Mouse (Mus musculus) cerebellum, adult (tissue): ENCODE data around the gene Mrpl43.
A peak's percentile ranks its signal among the peaks of the same experiment; 100 is the strongest.

Experiments
- ATAC-seq: cut with Nextera tagmentation; 2 replicates; pipeline ENCODE4 v1.9.2; 2017; ENCODE audit warnings: mild to moderate bottlenecking, moderate library complexity, mixed read lengths; ENCODE audit not compliant: insufficient number of reproducible peaks, low FRiP score, low TSS enrichment

The Mrpl43 gene

DNA sequence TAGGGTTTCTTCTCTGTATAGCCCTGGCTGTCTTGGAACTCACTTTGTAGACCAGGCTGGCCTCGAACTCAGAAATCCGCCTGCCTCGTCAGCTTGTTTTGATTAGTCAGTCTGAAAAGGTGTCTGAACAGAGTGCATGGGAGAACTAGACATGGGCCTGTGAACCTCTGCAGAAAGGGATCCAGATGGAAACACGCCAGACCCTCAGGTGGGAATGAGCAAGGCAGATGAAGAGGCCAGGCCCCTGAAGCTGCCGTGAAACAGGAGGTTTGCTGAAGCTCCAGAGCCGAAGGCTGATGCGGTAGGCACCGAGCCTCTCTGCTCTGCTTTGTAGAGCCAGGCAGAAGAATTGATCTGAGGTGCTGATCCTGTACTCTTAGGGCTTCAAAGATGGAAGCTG, 6.0 kb upstream of the Mrpl43 start:
- no peak for ATAC-seq

- no peak for ATAC-seq
These were observed 4.4 kb upstream of the Mrpl43 start for GRCm38 (mm10) chr19:45010646-45011045.

DNA sequence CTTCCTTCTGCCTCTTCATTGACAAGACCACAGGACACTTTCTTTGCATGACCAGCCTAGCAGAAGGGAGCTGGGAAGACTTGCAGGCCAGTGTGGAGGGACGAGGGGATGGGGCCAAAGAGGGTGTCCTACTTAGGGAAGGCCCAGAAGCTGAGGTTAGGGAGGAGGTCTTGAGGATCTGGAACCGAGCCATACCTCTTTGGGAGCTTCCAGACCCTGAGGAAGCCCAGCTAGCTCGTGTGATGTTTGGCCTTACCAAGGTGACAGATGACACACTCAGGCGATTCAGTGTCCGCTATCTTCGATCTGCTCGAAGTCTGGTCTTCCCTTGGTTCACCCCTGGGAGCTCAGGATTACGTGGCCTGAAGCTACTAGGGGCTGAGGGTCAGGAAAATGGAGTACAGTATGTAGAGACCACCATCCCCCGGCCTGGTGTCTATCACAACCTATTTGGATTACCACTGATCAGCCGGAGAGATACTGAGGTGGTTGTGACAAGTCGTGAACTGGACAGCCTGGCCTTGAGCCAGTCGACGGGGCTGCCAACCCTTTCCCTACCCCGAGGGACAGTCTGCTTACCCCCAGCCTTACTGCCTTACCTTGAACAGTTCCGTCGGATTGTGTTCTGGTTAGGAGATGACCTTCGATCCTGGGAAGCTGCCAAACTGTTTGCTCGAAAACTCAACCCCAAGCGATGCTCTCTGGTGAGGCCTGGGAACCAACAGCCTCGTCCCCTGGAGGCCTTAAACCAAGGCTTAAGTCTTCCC, 1.4 kb upstream of the Mrpl43 start:
- no peak for ATAC-seq

GRCm38 (mm10) chr19:45007021-45007420, 779 bp upstream of the Mrpl43 start:
- no peak for ATAC-seq

GRCm38 (mm10) chr19:45005444-45005843, 798 bp downstream of the Mrpl43 start, which contains the start of gene Twnk:
Twnk (plus strand) TSS chr19:45005663.
- ATAC-seq = no peak

DNA sequence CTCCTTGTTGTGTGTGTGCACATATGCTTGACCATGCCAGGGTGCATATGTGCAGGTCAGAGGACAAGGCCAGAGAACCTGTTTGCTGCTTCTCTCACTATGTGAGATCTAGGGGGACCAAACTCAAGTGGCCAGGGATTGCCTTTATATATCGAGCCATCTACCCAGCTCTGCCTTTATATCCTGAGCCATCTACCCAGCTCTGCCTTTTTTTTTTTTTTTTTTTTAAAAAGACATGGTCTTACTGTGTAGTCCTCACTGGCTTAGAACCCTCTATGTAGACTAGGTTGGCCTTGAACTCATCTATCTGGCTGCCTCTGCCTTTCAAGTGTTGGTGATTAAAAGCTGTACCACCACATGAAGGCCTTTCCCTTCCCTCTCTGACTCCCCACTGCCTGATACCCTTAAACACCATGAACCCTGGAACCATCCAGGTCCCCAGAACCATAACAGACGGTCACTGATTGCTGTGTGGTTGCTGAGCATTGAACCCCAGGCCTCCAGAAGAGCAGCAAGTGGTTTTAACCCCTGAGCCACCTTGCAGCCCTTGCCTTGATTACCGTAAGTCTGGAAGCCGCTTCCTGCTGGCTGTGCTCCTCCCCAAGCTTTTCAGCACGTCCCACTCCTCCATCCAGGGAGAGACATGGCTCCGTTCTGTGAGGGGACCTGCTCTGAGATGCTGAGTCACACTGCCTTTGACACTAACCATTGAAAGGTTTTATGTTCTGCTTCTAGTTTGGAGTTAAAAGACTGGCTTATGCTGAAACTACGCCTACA, 2.3 kb downstream of the Mrpl43 start:
- ATAC-seq = no peak

DNA sequence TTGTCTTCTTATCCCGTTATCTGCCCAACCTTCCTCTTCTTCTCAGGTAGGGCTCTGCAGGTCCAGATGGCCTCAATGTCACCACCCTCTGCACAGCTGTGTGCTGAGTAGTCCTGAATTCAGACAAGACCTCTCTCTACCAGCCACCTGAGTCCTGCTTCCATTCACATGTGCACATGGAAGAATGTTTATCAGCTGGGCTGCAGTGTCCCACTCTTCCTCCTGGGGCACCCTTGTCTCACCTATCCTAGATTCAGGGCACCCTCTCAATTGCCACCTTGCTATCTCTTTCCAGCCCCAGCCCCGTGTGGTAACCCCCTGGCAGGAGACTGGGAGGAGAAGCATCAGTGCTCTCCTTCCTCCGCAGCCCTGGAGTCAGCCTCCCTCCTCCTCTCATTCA, 3.9 kb downstream of the Mrpl43 start:
- ATAC-seq = no peak

DNA sequence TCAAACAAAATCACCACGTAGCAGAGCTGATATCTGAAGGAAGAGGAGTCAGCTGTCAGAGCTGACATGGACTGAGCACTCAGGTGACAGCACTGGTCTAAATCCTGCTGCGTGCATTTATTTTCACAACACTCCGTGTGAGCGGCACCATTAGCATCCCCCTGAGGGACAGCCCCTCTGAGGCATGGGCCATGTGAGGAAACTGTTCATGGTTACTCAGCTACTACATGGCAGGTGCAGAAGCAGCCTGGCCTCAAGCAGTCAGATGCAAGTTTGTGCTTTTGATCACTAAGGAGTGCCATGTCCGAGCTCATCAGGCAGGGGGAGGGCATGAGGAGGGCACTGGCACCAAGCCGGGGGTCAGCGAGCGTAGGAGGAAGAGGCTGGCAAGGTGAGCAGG, 6.6 kb downstream of the Mrpl43 start:
- ATAC-seq = no peak

DNA sequence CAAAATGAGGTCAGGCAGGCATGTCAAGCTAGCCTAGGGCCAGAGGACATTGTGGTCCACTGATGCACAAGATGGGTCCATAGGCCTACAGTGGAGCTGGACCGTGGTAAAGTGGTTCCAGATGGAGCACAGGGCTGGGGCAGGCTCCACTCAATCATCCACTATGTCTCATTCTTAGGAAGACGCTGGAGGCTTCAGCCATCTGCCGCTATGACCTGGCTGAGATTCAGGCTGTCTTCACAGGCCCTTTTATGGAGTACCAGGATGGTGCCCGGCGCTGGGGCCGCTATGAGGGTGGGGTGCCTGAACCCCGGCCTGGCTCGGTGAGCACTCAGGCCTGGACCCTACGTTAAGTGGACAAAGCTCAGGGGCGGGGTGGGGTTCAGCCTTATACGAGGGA, 8.5 kb downstream of the Mrpl43 start:
- ATAC-seq = peak; percentile 11; the same call in 1 of the 2 replicates

GRCm38 (mm10) chr19:44992712-44993111, 13.5 kb downstream of the Mrpl43 start:
- ATAC-seq = no peak

- no peak for ATAC-seq
These were observed 14.0 kb downstream of the Mrpl43 start for GRCm38 (mm10) chr19:44992246-44992645.

DNA sequence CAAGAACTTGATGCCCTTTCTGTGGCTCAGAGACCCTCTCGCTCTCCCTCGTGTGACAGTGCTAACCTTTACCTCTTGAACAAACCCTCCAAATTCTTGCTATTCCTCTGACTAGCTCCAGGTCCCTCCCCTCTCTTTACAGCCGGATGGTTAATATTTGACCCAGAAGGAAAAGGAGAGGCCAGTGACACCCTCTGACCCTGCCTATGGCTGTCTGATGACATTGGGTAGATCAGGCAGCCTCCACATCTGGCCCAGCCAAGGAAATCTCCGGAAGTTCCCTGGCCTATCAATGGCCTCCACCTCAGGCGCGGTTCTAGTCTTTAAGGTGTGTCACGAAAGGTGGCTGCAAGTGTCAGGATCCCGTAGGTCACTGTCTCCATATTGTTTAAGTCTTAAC, 15.2 kb downstream of the Mrpl43 start:
- ATAC-seq = no peak

GRCm38 (mm10) chr19:44989567-44990495, 16.4 kb downstream of the Mrpl43 start:
- ATAC-seq = no peak

GRCm38 (mm10) chr19:44988831-44989566, 17.2 kb downstream of the Mrpl43 start, which contains the start of gene Sema4g:
Sema4g (plus strand) TSS chr19:44989101.
- no peak; the same call in 1 of the 2 replicates for ATAC-seq

- ATAC-seq = no peak
These were observed 17.9 kb downstream of the Mrpl43 start for GRCm38 (mm10) chr19:44988321-44988720.

GRCm38 (mm10) chr19:44987851-44988250, 18.4 kb downstream of the Mrpl43 start:
- no peak for ATAC-seq

GRCm38 (mm10) chr19:44987004-44987403, 19.2 kb downstream of the Mrpl43 start:
- no peak for ATAC-seq

DNA sequence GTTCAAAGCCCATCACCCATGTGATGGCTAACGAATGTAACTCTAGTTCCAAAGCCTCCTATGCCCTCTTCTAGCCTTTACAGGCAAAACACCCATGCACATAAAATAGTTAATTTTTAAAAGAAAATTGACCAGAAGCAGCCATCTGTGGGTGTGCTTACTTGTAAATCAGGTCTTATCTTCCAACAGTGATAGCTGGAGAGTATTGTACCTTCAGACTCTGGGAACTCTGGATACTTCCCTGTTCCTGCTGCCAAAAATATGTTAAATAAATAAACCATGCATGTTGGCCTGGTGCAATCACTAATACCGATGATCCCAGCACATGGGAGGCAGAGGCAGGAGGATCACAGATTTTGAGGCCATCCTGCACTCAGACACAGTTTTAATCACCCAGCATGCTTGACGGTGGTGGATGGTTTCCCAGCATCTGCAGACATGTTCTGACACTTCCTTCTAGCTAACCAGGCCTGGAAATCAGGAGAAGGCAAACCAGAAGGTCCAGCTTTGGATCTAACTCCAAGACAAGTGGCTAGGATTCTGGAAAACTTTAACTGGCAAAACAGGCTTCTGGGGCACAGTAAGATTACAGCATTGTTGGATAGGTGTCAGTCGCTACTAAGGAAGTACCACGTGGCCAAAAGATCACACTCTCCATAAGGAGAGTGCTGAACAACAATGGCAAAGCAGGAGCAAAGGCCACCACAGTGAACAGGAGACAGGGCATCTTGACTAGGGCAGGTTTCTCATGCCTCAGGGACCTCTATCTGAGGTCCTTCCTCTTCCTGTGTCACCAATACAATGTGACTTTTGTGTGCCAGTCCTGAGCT, 20.9 kb downstream of the Mrpl43 start:
- no peak for ATAC-seq

DNA sequence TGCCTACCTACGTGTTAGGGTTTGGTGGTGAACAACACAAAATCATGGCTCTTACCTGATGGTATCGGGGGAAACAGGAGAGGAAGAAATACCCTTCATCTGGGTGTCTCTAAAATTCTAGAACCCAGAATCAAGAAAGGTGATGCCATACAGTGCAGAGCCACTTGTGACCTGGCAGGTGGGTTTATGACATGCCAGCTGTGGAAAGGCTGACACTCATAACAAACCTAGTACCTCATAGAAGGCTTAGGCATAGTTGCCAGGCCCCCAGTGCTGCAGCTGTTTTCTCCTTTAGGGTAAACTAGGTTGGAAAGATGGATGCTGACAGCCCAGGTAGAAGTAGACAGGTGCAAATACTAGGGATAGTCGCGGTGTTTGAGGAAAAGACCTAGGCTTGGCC, 21.8 kb downstream of the Mrpl43 start:
- ATAC-seq = no peak
